Mouse (Mus musculus): ENCODE results near the gene Msrb3.

GRCm38 (mm10) chr10:120736508-120737069, 162.3 kb downstream of the Msrb3 start:
- no peak for TF ChIP-seq MAX (IDR thresholded peaks at IDR 0.05; ENCODE audit: low read length)
- TF ChIP-seq USF1 (IDR thresholded peaks at IDR 0.05; ENCODE audit: low read depth, low read length) = no peak
- TF ChIP-seq TBP (conservative IDR thresholded peaks at IDR 0.05; ENCODE audit: low read depth, low read length) = no peak
- no peak for TF ChIP-seq CTCF (conservative IDR thresholded peaks at IDR 0.05 in 1 of 2, IDR thresholded peaks at IDR 0.05 in 1 of 2; ENCODE audit: low read depth in 2 of 2, low read length in 2 of 2)
- TF ChIP-seq ETS1 (conservative IDR thresholded peaks at IDR 0.05; ENCODE audit: low read depth, low read length) = no peak
- TF ChIP-seq POLR2A (IDR thresholded peaks at IDR 0.05; ENCODE audit: low read depth, low read length) = no peak
- no peak for TF ChIP-seq ZNF384 (IDR thresholded peaks at IDR 0.05; ENCODE audit: low read depth, low read length)
